Mouse (Mus musculus): ENCODE measurements around the gene Pramef8. TPM values are rescaled to one million over a fixed set of nuclear protein-coding genes. Genes with fewer than 3 reads are reported as not detected.
A peak's percentile ranks its signal among the peaks of the same experiment; 100 is the strongest.

The Pramef8 gene
- 18.2 and 21.9 TPM in 2 replicates for polyA plus RNA-seq (2016; fragmentation: Nextera tagmentation; extraction: Ambion mirVana)

DNA sequence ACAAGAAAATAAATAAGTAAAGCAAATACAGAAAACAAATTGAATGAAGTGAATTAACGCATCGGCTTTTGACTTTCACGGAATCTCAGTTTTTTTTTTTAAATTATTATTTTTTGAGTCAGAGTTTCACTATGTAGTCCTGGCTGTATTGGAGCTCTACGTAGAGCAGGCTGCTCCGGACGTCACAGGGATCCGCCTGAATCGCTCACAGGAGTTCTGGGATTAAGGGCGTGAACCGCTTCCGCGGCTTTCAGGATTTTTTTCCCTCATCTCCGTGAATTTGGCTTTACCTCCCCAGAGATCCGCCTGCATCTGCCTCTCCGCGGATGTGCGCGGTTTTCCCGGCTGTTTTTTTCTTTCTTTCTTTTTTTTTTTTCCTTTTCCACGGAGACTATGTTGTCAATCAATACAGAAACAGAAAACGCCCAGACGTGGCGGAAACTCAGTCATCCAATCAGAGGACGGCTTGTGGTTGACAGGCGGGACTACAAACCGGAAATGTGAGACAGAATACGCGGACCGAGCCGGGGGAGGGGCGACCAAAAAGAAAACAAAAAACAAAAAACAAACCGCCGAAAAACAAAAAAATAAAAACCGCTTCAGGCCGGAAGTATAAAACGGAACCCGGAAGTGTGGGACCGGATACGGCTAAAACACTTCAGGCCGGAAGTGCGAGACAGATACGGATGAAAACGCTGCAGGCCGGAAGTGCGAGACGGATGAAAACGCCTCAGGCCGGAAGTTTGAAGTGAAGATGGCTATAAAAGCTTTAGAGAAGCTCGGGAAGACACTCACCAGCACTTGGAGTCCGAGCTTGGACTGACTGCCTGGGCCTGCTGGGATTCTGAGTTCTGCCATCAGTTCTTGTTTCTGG is at the start of gene Pramef8:
Gene Pramef8, plus strand, starts transcription at position 208 of the 874 bp plus-strand sequence.
- Histone ChIP-seq H3K27ac (peak within 1 kb of the TSS; percentile 84), H3K9me3 (peaks cover 6% of the 10 kb centered on the region), H3K4me3 (peak within 1 kb of the TSS; percentile 53), H3K36me3 (peaks cover 35% of the 10 kb centered on the region), H3K4me1 (replicated peaks) (peaks cover 6% of the 10 kb centered on the region), H3K27me3 (ENCODE audit: insufficient read depth, poor library complexity, severe bottlenecking) (no peaks in the 10 kb centered on the region)
- DNase-seq (ENCODE audit: low spot score): peak; percentile 91
- under 1% methylated on average over 50 of the region's 50 CpGs for WGBS

- Histone ChIP-seq H3K4me1 (replicated peaks) (peaks cover 12% of the 10 kb centered on the region), H3K36me3 (no peaks in the 10 kb centered on the region), H3K27ac (peak overlapping the region; percentile 17; the same call in 1 of the 2 replicates), H3K9me3 (no peaks in the 10 kb centered on the region), H3K4me3 (no peak overlapping the region), H3K27me3 (ENCODE audit: insufficient read depth, poor library complexity, severe bottlenecking) (no peaks in the 10 kb centered on the region)
- 49% methylated on average over 15 of the region's 15 CpGs for WGBS
- no peak for DNase-seq (ENCODE audit: low spot score)
These were observed 45.7 kb upstream of the Pramef8 start for GRCm38 (mm10) chr4:143366415-143367041.

- Histone ChIP-seq H3K27me3 (ENCODE audit: insufficient read depth, poor library complexity, severe bottlenecking) (peaks cover 8% of the 10 kb centered on the region; the same call in 1 of the 2 replicates), H3K4me3 (peak overlapping the region; percentile 32), H3K4me1 (replicated peaks) (peaks cover 18% of the 10 kb centered on the region), H3K27ac (peak overlapping the region; percentile 84), H3K9me3 (no peaks in the 10 kb centered on the region), H3K36me3 (no peaks in the 10 kb centered on the region)
- 35% methylated on average over 7 of the region's 7 CpGs for WGBS
- peak; percentile 23 for DNase-seq (ENCODE audit: low spot score)
These were observed 32.7 kb upstream of the Pramef8 start for GRCm38 (mm10) chr4:143379480-143379879.

DNA sequence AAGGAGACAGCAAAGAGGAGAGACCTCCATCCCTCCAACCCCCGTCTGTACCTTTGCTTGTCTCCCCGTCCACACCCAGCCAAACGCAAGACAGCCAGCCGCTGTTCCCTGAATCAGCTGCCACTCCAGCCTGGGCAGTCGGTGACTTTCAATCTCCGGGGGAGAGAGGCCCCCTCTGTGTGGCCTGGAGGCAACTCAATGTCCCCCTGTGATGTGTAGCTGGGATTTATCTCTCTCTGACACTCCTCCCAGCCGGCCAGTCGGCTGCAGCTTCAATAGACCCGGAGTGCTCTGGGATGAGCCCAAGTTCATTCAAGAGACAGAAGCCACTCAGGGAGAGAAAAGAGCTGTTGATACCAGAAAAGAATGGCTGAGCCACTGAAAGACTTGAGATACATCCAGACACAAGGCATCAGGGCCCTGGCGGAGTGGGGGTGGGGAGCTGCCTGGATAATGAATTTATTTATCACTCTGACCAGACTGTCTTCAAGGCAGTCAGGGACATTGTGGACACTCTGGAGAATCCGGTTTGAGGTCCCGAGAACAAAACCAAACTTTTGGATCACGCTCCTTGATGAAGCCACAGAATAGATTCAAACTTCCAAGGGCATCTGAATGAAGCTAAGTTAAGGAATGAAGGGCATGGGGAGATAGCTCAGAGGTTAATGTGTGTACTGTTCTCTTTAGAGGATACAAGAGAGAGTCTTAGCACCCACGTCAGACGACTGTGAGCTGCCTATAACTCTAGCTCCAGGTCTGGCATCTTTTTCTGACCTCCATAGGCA is 32.1 kb upstream of the Pramef8 start:
- DNase-seq (ENCODE audit: low spot score): peak; percentile 61
- peaks cover 8% of the 10 kb centered on the region; the same call in 1 of the 2 replicates for H3K27me3 ChIP-seq (ENCODE audit: insufficient read depth, poor library complexity, severe bottlenecking)
- no peaks in the 10 kb centered on the region for H3K9me3 ChIP-seq
- H3K36me3 ChIP-seq: no peaks in the 10 kb centered on the region
- H3K27ac ChIP-seq: peak overlapping the region; percentile 84
- peak overlapping the region; percentile 32 for H3K4me3 ChIP-seq
- 23% methylated on average over 15 of the region's 15 CpGs for WGBS
- peaks cover 18% of the 10 kb centered on the region for H3K4me1 ChIP-seq (replicated peaks)

DNA sequence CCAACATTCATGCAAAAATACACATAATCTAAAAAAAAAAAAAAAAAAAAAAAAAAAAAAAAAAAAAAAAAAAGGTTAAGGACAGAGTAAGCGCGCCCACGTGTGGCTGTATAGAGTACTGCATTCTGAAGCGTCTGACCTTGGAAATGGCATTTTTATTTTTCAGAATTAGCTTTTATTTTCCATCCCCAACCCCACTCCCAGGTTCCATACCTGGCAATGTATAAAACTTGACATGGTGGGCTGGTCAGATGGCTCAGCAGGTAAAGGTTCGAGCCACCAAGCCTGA is 31.6 kb upstream of the Pramef8 start:
- Histone ChIP-seq H3K27me3 (ENCODE audit: insufficient read depth, poor library complexity, severe bottlenecking) (peaks cover 8% of the 10 kb centered on the region; the same call in 1 of the 2 replicates), H3K9me3 (no peaks in the 10 kb centered on the region), H3K4me1 (replicated peaks) (peaks cover 18% of the 10 kb centered on the region), H3K4me3 (no peak overlapping the region), H3K27ac (no peak overlapping the region; the same call in 1 of the 2 replicates), H3K36me3 (no peaks in the 10 kb centered on the region)
- 2% methylated on average over 5 of the region's 5 CpGs for WGBS
- peak; percentile 33 for DNase-seq (ENCODE audit: low spot score)

- no peak for DNase-seq (ENCODE audit: low spot score)
- Histone ChIP-seq H3K27ac (no peak overlapping the region), H3K4me1 (replicated peaks) (peaks cover 18% of the 10 kb centered on the region), H3K27me3 (ENCODE audit: insufficient read depth, poor library complexity, severe bottlenecking) (peaks cover 8% of the 10 kb centered on the region; the same call in 1 of the 2 replicates), H3K36me3 (no peaks in the 10 kb centered on the region), H3K9me3 (no peaks in the 10 kb centered on the region), H3K4me3 (no peak overlapping the region)
- WGBS: 73% methylated on average over 3 of the region's 3 CpGs
These were observed 30.1 kb upstream of the Pramef8 start for GRCm38 (mm10) chr4:143382163-143382562.

- Histone ChIP-seq H3K27me3 (ENCODE audit: insufficient read depth, poor library complexity, severe bottlenecking) (no peaks in the 10 kb centered on the region; the same call in 1 of the 2 replicates), H3K4me3 (no peak overlapping the region), H3K27ac (no peak overlapping the region), H3K4me1 (replicated peaks) (peaks cover 18% of the 10 kb centered on the region), H3K36me3 (no peaks in the 10 kb centered on the region), H3K9me3 (no peaks in the 10 kb centered on the region)
- peak; percentile 37 for DNase-seq (ENCODE audit: low spot score)
- 44% methylated on average over 4 of the region's 4 CpGs for WGBS
These were observed 28.6 kb upstream of the Pramef8 start for GRCm38 (mm10) chr4:143383646-143384045.

GRCm38 (mm10) chr4:143388955-143389702 is 23.1 kb upstream of the Pramef8 start:
- 8% methylated on average over 43 of the region's 43 CpGs for WGBS
- Histone ChIP-seq H3K36me3 (no peaks in the 10 kb centered on the region), H3K9me3 (peaks cover 3% of the 10 kb centered on the region; the same call in 1 of the 2 replicates), H3K4me3 (peak overlapping the region; percentile 46), H3K27me3 (ENCODE audit: insufficient read depth, poor library complexity, severe bottlenecking) (peaks cover 4% of the 10 kb centered on the region; the same call in 1 of the 2 replicates), H3K4me1 (replicated peaks) (no peaks in the 10 kb centered on the region), H3K27ac (peak overlapping the region; percentile 71)
- DNase-seq (ENCODE audit: low spot score): peak; percentile 78

DNA sequence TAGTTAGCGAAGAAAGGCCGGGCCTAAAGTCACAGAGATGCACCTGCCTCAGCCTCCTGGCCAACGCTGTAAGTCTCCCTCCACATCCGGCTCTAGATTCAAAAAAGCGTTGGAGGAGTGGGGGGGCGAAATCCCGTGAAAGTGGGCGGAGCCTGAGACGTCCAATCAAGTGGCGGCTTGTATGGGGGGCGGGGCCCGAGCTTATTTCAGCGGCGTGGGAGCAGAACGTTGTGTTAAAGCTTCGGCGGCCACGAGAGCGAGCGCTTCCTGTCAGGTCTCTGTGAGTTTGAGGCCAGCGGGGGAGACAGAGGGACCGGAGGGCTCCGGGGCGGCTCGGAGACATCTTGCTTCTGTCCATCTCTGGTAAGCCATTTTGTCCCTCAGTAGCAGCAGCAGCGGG is 18.0 kb upstream of the Pramef8 start, which contains the start of gene Pramel1:
Gene Pramel1, plus strand, starts transcription at position 248 of the 400 bp plus-strand sequence.
- Histone ChIP-seq H3K9me3 (peaks cover 5% of the 10 kb centered on the region; the same call in 1 of the 2 replicates), H3K27ac (no peak within 1 kb of the TSS), H3K27me3 (ENCODE audit: insufficient read depth, poor library complexity, severe bottlenecking) (peaks cover 4% of the 10 kb centered on the region; the same call in 1 of the 2 replicates), H3K36me3 (no peaks in the 10 kb centered on the region), H3K4me1 (replicated peaks) (no peaks in the 10 kb centered on the region), H3K4me3 (no peak within 1 kb of the TSS)
- no peak for DNase-seq (ENCODE audit: low spot score)
- WGBS: 76% methylated on average over 26 of the region's 26 CpGs

DNA sequence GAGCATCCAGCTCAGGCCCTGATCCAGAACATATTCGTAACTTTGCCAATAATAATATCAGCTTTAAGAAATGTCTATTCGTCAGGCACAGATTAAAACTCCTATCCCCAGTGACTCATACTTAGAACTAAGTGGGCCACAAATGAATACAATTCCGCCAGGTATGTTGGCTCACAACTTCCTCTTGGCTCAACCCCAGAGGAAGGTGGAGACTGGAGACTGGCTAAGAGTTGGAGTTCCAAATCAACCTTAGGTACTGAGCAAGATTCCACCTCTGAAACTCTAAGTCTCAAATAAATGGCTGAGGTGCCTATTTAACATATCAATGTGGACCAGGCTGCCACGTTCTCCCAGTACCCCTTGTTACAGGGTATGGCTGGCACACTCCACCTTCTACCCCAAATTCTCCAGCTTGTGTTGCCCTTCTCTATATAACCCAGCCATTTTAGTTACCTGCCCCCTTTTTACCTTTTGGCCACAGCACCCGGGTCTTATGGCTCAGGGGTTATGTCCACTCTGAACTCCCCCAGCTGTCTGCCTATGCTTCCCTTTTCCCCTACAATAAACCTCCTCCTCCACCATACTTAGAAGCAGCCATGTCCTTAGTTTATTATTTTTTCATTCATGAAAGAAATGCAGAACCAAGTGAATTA is 534 bp upstream of the Pramef8 start:
- peak overlapping the region; percentile 84 for H3K27ac ChIP-seq
- peaks cover 6% of the 10 kb centered on the region for H3K9me3 ChIP-seq
- H3K36me3 ChIP-seq: peaks cover 27% of the 10 kb centered on the region
- peaks cover 6% of the 10 kb centered on the region for H3K4me1 ChIP-seq (replicated peaks)
- 75% methylated on average over 5 of the region's 5 CpGs for WGBS
- no peak for DNase-seq (ENCODE audit: low spot score)
- H3K27me3 ChIP-seq (ENCODE audit: insufficient read depth, poor library complexity, severe bottlenecking): no peaks in the 10 kb centered on the region
- H3K4me3 ChIP-seq: peak overlapping the region; percentile 53

DNA sequence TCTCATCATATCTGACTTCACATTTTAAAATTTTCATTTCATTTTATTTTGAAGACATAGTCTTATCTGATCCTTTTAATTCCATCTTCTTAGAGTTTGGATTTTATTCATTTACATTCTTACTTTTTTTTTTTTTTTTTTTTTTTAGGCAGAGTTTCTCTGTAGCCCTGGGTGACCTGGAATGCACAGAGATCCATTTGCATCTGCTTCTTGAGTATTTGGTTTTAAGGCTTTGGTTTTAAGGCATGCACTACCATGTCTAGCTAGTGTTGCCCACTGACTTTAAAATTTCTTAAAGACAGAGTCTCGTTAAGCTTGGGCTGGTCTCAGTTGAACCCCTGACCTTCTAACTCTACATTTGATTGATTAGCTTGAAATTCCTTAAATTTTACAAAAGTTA is 1.4 kb downstream of the Pramef8 start:
- Histone ChIP-seq H3K36me3 (peaks cover 47% of the 10 kb centered on the region), H3K4me1 (replicated peaks) (peaks cover 6% of the 10 kb centered on the region), H3K4me3 (peak overlapping the region; percentile 53), H3K9me3 (peaks cover 6% of the 10 kb centered on the region), H3K27me3 (ENCODE audit: insufficient read depth, poor library complexity, severe bottlenecking) (no peaks in the 10 kb centered on the region), H3K27ac (no peak overlapping the region)
- no peak for DNase-seq (ENCODE audit: low spot score)
- WGBS: 97% methylated on average over 1 of the region's 1 CpGs
